Mouse (Mus musculus) liver, postnatal 0 days (tissue): ENCODE data around the gene Gm1123. TPM values are rescaled to one million over a fixed set of nuclear protein-coding genes. Genes with fewer than 3 reads are reported as not detected.
A peak's percentile ranks its signal among the peaks of the same experiment; 100 is the strongest.

ENCODE experiments used
- ATAC-seq: fragments of 200-750 bp; cut with Nextera tagmentation; 2 replicates; pipeline ENCODE4 v1.8.0; 2017; ENCODE audit warnings: mild to moderate bottlenecking, moderate library complexity
- DNase-seq: peaks from one replicate; pipeline ENCODE4 v3.0.0-alpha.2; 2016
- H3K27ac ChIP-seq: fragments of 300-500 bp; sonication (generic); 2 replicates; pipeline ENCODE4 v1.5.1; 2014; ENCODE audit warnings: antibody characterized with exemption, moderate library complexity, mild to moderate bottlenecking, low read depth
- H3K27me3 ChIP-seq: fragments of 300-500 bp; sonication (generic); 2 replicates; pipeline ENCODE4 v1.6.1; 2014; ENCODE audit warnings: low read length, control low read depth, mixed read lengths; ENCODE audit not compliant: insufficient read depth
- H3K36me3 ChIP-seq: fragments of 300-500 bp; sonication (generic); replicated peaks from 2 replicates; pipeline ENCODE4 v1.6.1; 2014; ENCODE audit warnings: mild to moderate bottlenecking, control low read depth, low read length, moderate library complexity, mixed read lengths; ENCODE audit not compliant: insufficient read depth
- H3K4me1 ChIP-seq: fragments of 300-500 bp; sonication (generic); 2 replicates; pipeline ENCODE4 v1.6.1; 2014; ENCODE audit warnings: antibody characterized with exemption, mild to moderate bottlenecking, control low read depth; ENCODE audit not compliant: insufficient read depth
- H3K4me2 ChIP-seq: fragments of 300-500 bp; sonication (generic); 2 replicates; pipeline ENCODE4 v1.6.1; 2014; ENCODE audit warnings: low read depth, mild to moderate bottlenecking, low read length, moderate library complexity, mixed read lengths
- H3K4me3 ChIP-seq: fragments of 300-500 bp; sonication (generic); 2 replicates; pipeline ENCODE4 v1.5.1; 2014; ENCODE audit warnings: low read depth, low read length
- H3K9ac ChIP-seq: fragments of 300-500 bp; sonication (generic); replicated peaks from 2 replicates; pipeline ENCODE4 v1.6.1; 2014; ENCODE audit warnings: mild to moderate bottlenecking, moderate library complexity
- H3K9me3 ChIP-seq: fragments of 300-500 bp; sonication (generic); 2 replicates; pipeline ENCODE4 v1.6.1; 2016; ENCODE audit warnings: mild to moderate bottlenecking, control low read depth, low read length, mixed read lengths
- CTCF ChIP-seq: sonication (generic); IDR thresholded peaks from 2 replicates; pipeline ENCODE4 v1.5.1; 2016; ENCODE audit warnings: antibody characterized with exemption, low read depth
- EP300 ChIP-seq: IDR thresholded peaks from 2 replicates; pipeline ENCODE4 v1.6.1; 2016; ENCODE audit warnings: antibody characterized with exemption, low read depth, mild to moderate bottlenecking
- WGBS: fragments of 180-500 bp; shearing (Covaris S2); extraction: QIAGEN DNeasy Blood & Tissue Kit; methylation state at CpG from one replicate; pipeline ENCODE4 v1.1.7; 2014; ENCODE audit not compliant: insufficient replicate concordance; 5-methylcytosine and 5-hydroxymethylcytosine counted together
- polyA plus RNA-seq: library from polyadenylated mRNA; unstranded; fragments of >200 nt; fragmentation: Nextera tagmentation; extraction: Ambion mirVana; gene quantifications from 2 replicates; pipeline ENCODE4 v1.2.1, GENCODE M21; 2015

The Gm1123 gene
- polyA plus RNA-seq, result 0.07 TPM in 1 of 2 replicates, not detected in the other

GRCm38 (mm10) chr9:99035575-99035974, at the start of gene Gm1123:
Gm1123 (minus strand) TSS chr9:99035715.
- Histone ChIP-seq H3K4me2 (no peak within 1 kb of the TSS), H3K27me3 (no peaks in the 10 kb centered on the region), H3K4me3 (no peak within 1 kb of the TSS), H3K27ac (no peak within 1 kb of the TSS), H3K9ac (no peak within 1 kb of the TSS), H3K36me3 (peaks cover 14% of the 10 kb centered on the region; the same call in 1 of the 2 replicates), H3K4me1 (no peaks in the 10 kb centered on the region), H3K9me3 (no peaks in the 10 kb centered on the region)
- 83% methylated on average over 12 of the region's 12 CpGs for WGBS
- DNase-seq (no peak), ATAC-seq (no peak)
- TF ChIP-seq CTCF, result no peak
- TF ChIP-seq EP300, result no peak

DNA sequence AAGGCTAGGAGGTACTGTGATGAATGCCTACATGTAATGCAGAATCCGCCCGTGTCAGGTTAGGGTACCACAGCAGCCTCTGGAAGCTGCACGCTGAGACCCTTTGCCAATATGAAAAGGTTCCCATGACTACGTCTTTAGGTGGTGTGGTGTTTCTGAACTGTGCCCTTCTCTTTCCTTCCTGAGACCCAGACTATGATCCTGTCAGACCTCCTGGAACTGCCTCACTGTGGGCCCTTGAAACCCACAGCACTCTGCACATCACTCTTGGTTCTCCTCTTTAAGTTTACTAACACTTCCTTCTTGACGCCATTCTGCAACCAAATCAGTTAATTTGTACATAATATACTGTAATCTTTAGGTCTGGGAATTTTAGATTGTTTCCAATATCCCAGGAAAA, 46.2 kb upstream of the Gm1123 start:
- no peak for DNase-seq
- no peak for ATAC-seq
- no peak overlapping the region for H3K9ac ChIP-seq
- WGBS, result 85% methylated on average over 5 of the region's 5 CpGs
- H3K4me3 ChIP-seq, result no peak overlapping the region
- no peak overlapping the region for H3K4me2 ChIP-seq
- no peaks in the 10 kb centered on the region for H3K4me1 ChIP-seq
- H3K9me3 ChIP-seq, result no peaks in the 10 kb centered on the region
- no peak for TF ChIP-seq CTCF
- no peak for TF ChIP-seq EP300
- no peak overlapping the region for H3K27ac ChIP-seq
- H3K27me3 ChIP-seq, result no peaks in the 10 kb centered on the region
- H3K36me3 ChIP-seq, result peaks cover 4% of the 10 kb centered on the region; the same call in 1 of the 2 replicates

GRCm38 (mm10) chr9:99081308-99081707, 45.8 kb upstream of the Gm1123 start:
- ATAC-seq (no peak), DNase-seq (no peak)
- Histone ChIP-seq H3K4me2 (no peak overlapping the region), H3K27me3 (no peaks in the 10 kb centered on the region), H3K9ac (no peak overlapping the region), H3K27ac (no peak overlapping the region), H3K36me3 (peaks cover 4% of the 10 kb centered on the region; the same call in 1 of the 2 replicates), H3K4me3 (no peak overlapping the region), H3K9me3 (no peaks in the 10 kb centered on the region), H3K4me1 (no peaks in the 10 kb centered on the region)
- 48% methylated on average over 3 of the region's 3 CpGs for WGBS
- TF ChIP-seq EP300, result no peak
- TF ChIP-seq CTCF, result no peak

DNA sequence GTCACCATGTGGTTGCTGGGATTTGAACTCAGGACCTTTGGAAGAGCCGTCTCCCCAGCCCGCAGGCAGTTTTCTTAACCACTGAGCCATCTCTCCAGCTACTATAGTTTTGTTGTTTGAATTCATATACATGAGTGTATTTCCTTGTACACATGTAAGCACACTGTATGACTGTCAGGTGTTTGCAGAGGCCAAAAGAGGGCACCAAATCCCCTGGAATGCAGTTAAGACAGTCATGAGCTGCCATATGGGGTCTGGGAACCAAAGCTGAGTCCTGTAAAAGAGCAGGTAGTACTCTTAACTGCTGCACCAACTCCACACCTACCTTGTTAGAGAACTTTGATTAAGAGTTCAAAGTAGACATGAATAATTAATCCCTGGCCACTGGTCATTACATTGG, 45.1 kb upstream of the Gm1123 start:
- Histone ChIP-seq H3K27ac (no peak overlapping the region), H3K36me3 (peaks cover 2% of the 10 kb centered on the region; the same call in 1 of the 2 replicates), H3K9me3 (no peaks in the 10 kb centered on the region), H3K9ac (no peak overlapping the region), H3K27me3 (no peaks in the 10 kb centered on the region), H3K4me2 (no peak overlapping the region), H3K4me3 (no peak overlapping the region), H3K4me1 (no peaks in the 10 kb centered on the region)
- ATAC-seq (no peak), DNase-seq (no peak)
- WGBS, result 92% methylated on average over 2 of the region's 2 CpGs
- TF ChIP-seq CTCF (peak; percentile 39), EP300 (no peak)

GRCm38 (mm10) chr9:99074462-99074861, 38.9 kb upstream of the Gm1123 start:
- ATAC-seq (no peak), DNase-seq (no peak)
- peaks cover 20% of the 10 kb centered on the region for H3K36me3 ChIP-seq
- no peak overlapping the region for H3K4me2 ChIP-seq
- no peaks in the 10 kb centered on the region for H3K4me1 ChIP-seq
- no peaks in the 10 kb centered on the region for H3K9me3 ChIP-seq
- H3K4me3 ChIP-seq, result no peak overlapping the region
- H3K27ac ChIP-seq, result peak overlapping the region; percentile 39; the same call in 1 of the 2 replicates
- H3K27me3 ChIP-seq, result no peaks in the 10 kb centered on the region
- no peak for TF ChIP-seq CTCF
- no peak for TF ChIP-seq EP300
- 37% methylated on average over 2 of the region's 2 CpGs for WGBS
- no peak overlapping the region for H3K9ac ChIP-seq

GRCm38 (mm10) chr9:99072538-99072937, 37.0 kb upstream of the Gm1123 start:
- Histone ChIP-seq H3K27me3 (no peaks in the 10 kb centered on the region), H3K27ac (no peak overlapping the region), H3K4me3 (no peak overlapping the region), H3K4me2 (no peak overlapping the region), H3K9me3 (no peaks in the 10 kb centered on the region), H3K9ac (no peak overlapping the region), H3K4me1 (no peaks in the 10 kb centered on the region), H3K36me3 (peaks cover 26% of the 10 kb centered on the region)
- WGBS, result 58% methylated on average over 4 of the region's 4 CpGs
- DNase-seq (no peak), ATAC-seq (no peak)
- TF ChIP-seq EP300 (no peak), CTCF (no peak)

DNA sequence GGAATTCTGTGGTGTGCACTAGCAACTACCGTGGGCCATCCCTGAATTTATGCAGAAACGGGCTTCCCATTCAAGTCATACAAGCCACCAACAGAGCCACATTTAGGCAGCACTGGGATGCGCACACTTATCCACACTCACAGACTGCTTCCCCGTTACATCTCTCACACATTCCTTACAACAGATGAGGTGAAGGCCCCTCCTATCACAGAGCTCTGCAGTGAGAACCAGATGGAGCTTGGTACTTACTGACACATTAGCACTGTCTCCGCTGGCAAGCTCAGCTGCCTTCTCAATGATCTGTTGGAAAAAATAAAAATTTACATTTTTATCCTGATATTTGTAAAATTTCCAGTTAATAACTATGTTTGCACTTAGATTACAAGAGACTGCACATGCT, 29.8 kb upstream of the Gm1123 start:
- ATAC-seq (no peak), DNase-seq (no peak)
- H3K4me1 ChIP-seq, result no peaks in the 10 kb centered on the region
- no peak overlapping the region for H3K9ac ChIP-seq
- H3K4me3 ChIP-seq, result no peak overlapping the region
- no peak overlapping the region for H3K4me2 ChIP-seq
- no peak for TF ChIP-seq EP300
- TF ChIP-seq CTCF, result no peak
- H3K27me3 ChIP-seq, result no peaks in the 10 kb centered on the region
- H3K27ac ChIP-seq, result no peak overlapping the region
- WGBS, result 89% methylated on average over 5 of the region's 5 CpGs
- peaks cover 27% of the 10 kb centered on the region for H3K36me3 ChIP-seq
- no peaks in the 10 kb centered on the region for H3K9me3 ChIP-seq
